Mouse (Mus musculus) forebrain, embryonic 14.5 days (tissue): ENCODE measurements around the gene Cdc25b. TPM values are rescaled to one million over a fixed set of nuclear protein-coding genes. Genes with fewer than 3 reads are reported as not detected.

Experiments
- ATAC-seq: fragments of 200-750 bp; cut with Nextera tagmentation; 2 replicates; pipeline ENCODE4 v1.8.0; 2017; ENCODE audit warnings: mild to moderate bottlenecking, moderate library complexity
- DNase-seq: peaks from one replicate; pipeline ENCODE4 v3.0.0-alpha.2; 2015; ENCODE audit warnings: low spot score
- H3K27ac ChIP-seq: fragments of 300-500 bp; sonication (generic); 2 replicates; pipeline ENCODE4 v1.5.1; 2014; ENCODE audit warnings: low read depth, mild to moderate bottlenecking, control low read depth, low read length, moderate library complexity
- H3K27me3 ChIP-seq: fragments of 300-500 bp; sonication (generic); replicated peaks from 2 replicates; pipeline ENCODE4 v1.6.1; 2014; ENCODE audit warnings: low read length, control low read depth, mixed read lengths; ENCODE audit not compliant: control insufficient read depth, insufficient read depth
- H3K36me3 ChIP-seq: fragments of 300-500 bp; sonication (generic); 2 replicates; pipeline ENCODE4 v1.6.1; 2014; ENCODE audit warnings: low read length, control low read depth; ENCODE audit not compliant: control insufficient read depth, insufficient read depth
- H3K4me1 ChIP-seq: fragments of 300-500 bp; sonication (generic); 2 replicates; pipeline ENCODE4 v1.6.1; 2014; ENCODE audit warnings: antibody characterized with exemption, low read length, control low read depth; ENCODE audit not compliant: control insufficient read depth, insufficient read depth
- H3K4me2 ChIP-seq: fragments of 300-500 bp; sonication (generic); 2 replicates; pipeline ENCODE4 v1.6.1; 2014; ENCODE audit warnings: mild to moderate bottlenecking, control low read depth, low read length
- H3K4me3 ChIP-seq: fragments of 300-500 bp; sonication (generic); 2 replicates; pipeline ENCODE4 v1.5.1; 2014; ENCODE audit warnings: low read depth, low read length, control low read depth
- H3K9ac ChIP-seq: fragments of 300-500 bp; sonication (generic); 2 replicates; pipeline ENCODE4 v1.6.1; 2014; ENCODE audit warnings: mild to moderate bottlenecking, low read length, control low read depth, moderate library complexity
- H3K9me3 ChIP-seq: fragments of 300-500 bp; sonication (generic); replicated peaks from 2 replicates; pipeline ENCODE4 v1.6.1; 2016; ENCODE audit warnings: low read length, control low read depth, mixed read lengths; ENCODE audit not compliant: control insufficient read depth
- WGBS: fragments of 180-500 bp; shearing (Covaris S2); extraction: QIAGEN DNeasy Blood & Tissue Kit; methylation state at CpG from one replicate; pipeline ENCODE4 v1.1.7; 2014; 5-methylcytosine and 5-hydroxymethylcytosine counted together
- polyA plus RNA-seq: library from polyadenylated mRNA; unstranded; fragments of >200 nt; fragmentation: Nextera tagmentation; extraction: Ambion mirVana; gene quantifications from 2 replicates; pipeline ENCODE4 v1.2.1, GENCODE M21; 2014

Cdc25b gene
- polyA plus RNA-seq, 1 experiment from 2014 or later, result 32.0 TPM

GRCm38 (mm10) chr2:131196606-131197316 lies 10.0 kb downstream of the Cdc25b start:
- no peaks in the 10 kb centered on the region for H3K4me1 ChIP-seq
- no peak overlapping the region for H3K4me3 ChIP-seq
- peaks cover 36% of the 10 kb centered on the region for H3K36me3 ChIP-seq
- H3K9ac ChIP-seq, result no peak overlapping the region
- ATAC-seq (no peak), DNase-seq (no peak)
- no peaks in the 10 kb centered on the region for H3K9me3 ChIP-seq
- H3K27ac ChIP-seq, result no peak overlapping the region
- no peak overlapping the region for H3K4me2 ChIP-seq
- 92% methylated on average over 16 of the region's 16 CpGs for WGBS
- H3K27me3 ChIP-seq, result no peaks in the 10 kb centered on the region

- ATAC-seq, result no peak
- Histone ChIP-seq H3K4me2 (no peak overlapping the region), H3K9me3 (no peaks in the 10 kb centered on the region), H3K9ac (no peak overlapping the region), H3K36me3 (0 out of 2 replicates have a peak, but pooled peaks cover 6% of the 10 kb centered on the region), H3K4me3 (no peak overlapping the region), H3K27ac (no peak overlapping the region), H3K4me1 (no peaks in the 10 kb centered on the region), H3K27me3 (no peaks in the 10 kb centered on the region)
- WGBS, result 85% methylated on average over 2 of the region's 2 CpGs
- no peak for DNase-seq
Measured at GRCm38 (mm10) chr2:131200710-131201109, 14.0 kb downstream of the Cdc25b start.

GRCm38 (mm10) chr2:131201262-131201661 lies 14.5 kb downstream of the Cdc25b start:
- H3K36me3 ChIP-seq, result 0 out of 2 replicates have a peak, but pooled peaks cover 6% of the 10 kb centered on the region
- no peaks in the 10 kb centered on the region for H3K9me3 ChIP-seq
- H3K27ac ChIP-seq, result no peak overlapping the region
- no peak overlapping the region for H3K9ac ChIP-seq
- no peak overlapping the region for H3K4me2 ChIP-seq
- H3K27me3 ChIP-seq, result no peaks in the 10 kb centered on the region
- DNase-seq, result no peak
- no peak for ATAC-seq
- no peak overlapping the region for H3K4me3 ChIP-seq
- H3K4me1 ChIP-seq, result no peaks in the 10 kb centered on the region
- 90% methylated on average over 3 of the region's 3 CpGs for WGBS

DNA sequence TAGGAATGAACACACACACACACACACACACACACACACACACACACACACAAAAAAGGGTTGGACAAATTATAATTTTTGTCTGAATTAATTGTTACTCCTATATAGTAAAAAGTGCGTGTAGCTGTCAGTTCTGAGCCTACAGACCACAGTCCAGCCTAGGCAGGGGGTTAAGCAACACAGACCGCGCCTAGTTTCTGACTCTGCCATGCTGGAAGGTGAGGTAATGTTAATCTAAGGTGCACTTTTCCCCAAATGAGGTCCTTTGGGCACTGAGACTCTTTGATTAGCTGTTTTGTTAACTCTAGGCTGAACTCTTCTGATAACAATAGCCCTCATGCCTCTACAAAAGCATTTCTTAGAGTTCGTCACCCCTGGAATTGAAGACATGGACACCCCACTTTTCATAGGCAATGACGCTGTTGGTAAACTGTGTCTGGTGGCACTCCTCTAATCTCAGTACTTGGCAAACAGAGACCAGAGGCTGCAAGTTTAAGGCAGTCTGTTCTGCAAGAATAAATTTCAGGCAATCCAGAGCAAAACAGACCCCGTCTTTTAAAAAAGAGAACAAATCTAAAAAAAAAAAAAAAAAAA lies 17.2 kb downstream of the Cdc25b start:
- no peak overlapping the region for H3K9ac ChIP-seq
- WGBS, result 84% methylated on average over 6 of the region's 6 CpGs

GRCm38 (mm10) chr2:131204410-131204981 lies 17.7 kb downstream of the Cdc25b start:
- peak; percentile 31 for DNase-seq
- WGBS, result 54% methylated on average over 7 of the region's 7 CpGs

More for the DNA sequence above, 17.2 kb downstream of the Cdc25b start:
- DNase-seq, result no peak
- Histone ChIP-seq H3K27me3 (no peaks in the 10 kb centered on the region), H3K9me3 (no peaks in the 10 kb centered on the region), H3K27ac (no peak overlapping the region), H3K4me2 (no peak overlapping the region), H3K4me1 (no peaks in the 10 kb centered on the region), H3K36me3 (no peaks in the 10 kb centered on the region), H3K4me3 (no peak overlapping the region)
- no peak for ATAC-seq

GRCm38 (mm10) chr2:131205521-131206182 lies 18.9 kb downstream of the Cdc25b start:
- no peak overlapping the region for H3K9ac ChIP-seq
- no peaks in the 10 kb centered on the region for H3K36me3 ChIP-seq
- DNase-seq (no peak), ATAC-seq (no peak)
- H3K27ac ChIP-seq, result no peak overlapping the region
- H3K4me2 ChIP-seq, result no peak overlapping the region
- H3K9me3 ChIP-seq, result no peaks in the 10 kb centered on the region
- H3K4me3 ChIP-seq, result no peak overlapping the region
- peaks cover 4% of the 10 kb centered on the region; the same call in 1 of the 2 replicates for H3K4me1 ChIP-seq
- whole genome bisulfite sequencing, result 89% methylated on average over 8 of the region's 8 CpGs
- H3K27me3 ChIP-seq, result no peaks in the 10 kb centered on the region

More at GRCm38 (mm10) chr2:131204410-131204981, 17.7 kb downstream of the Cdc25b start:
- H3K4me3 ChIP-seq, result no peak overlapping the region
- no peaks in the 10 kb centered on the region for H3K36me3 ChIP-seq
- no peak overlapping the region for H3K27ac ChIP-seq
- ATAC-seq, result no peak
- peaks cover 3% of the 10 kb centered on the region; the same call in 1 of the 2 replicates for H3K4me1 ChIP-seq
- no peak overlapping the region for H3K4me2 ChIP-seq
- H3K27me3 ChIP-seq, result no peaks in the 10 kb centered on the region
- H3K9ac ChIP-seq, result no peak overlapping the region
- H3K9me3 ChIP-seq, result no peaks in the 10 kb centered on the region

GRCm38 (mm10) chr2:131206778-131207177 lies 20.0 kb downstream of the Cdc25b start, which contains the start of gene Ap5s1:
TSS of gene Ap5s1 (plus strand) at chr2:131207078.
- no peaks in the 10 kb centered on the region for H3K9me3 ChIP-seq
- no peak within 1 kb of the TSS for H3K4me3 ChIP-seq
- no peak within 1 kb of the TSS for H3K4me2 ChIP-seq
- H3K27me3 ChIP-seq, result no peaks in the 10 kb centered on the region
- peaks cover 10% of the 10 kb centered on the region for H3K4me1 ChIP-seq
- H3K27ac ChIP-seq, result no peak within 1 kb of the TSS
- 87% methylated on average over 4 of the region's 4 CpGs for WGBS
- ATAC-seq (no peak), DNase-seq (no peak)
- no peak within 1 kb of the TSS for H3K9ac ChIP-seq
- H3K36me3 ChIP-seq, result no peaks in the 10 kb centered on the region

- H3K9ac ChIP-seq, result no peak overlapping the region
- no peak for DNase-seq
- H3K9me3 ChIP-seq, result no peaks in the 10 kb centered on the region
- no peak overlapping the region for H3K27ac ChIP-seq
- no peak overlapping the region for H3K4me2 ChIP-seq
- no peak overlapping the region for H3K4me3 ChIP-seq
- ATAC-seq, result no peak
- WGBS, result 83% methylated on average over 2 of the region's 2 CpGs
- peaks cover 7% of the 10 kb centered on the region; the same call in 1 of the 2 replicates for H3K36me3 ChIP-seq
- no peaks in the 10 kb centered on the region for H3K27me3 ChIP-seq
- peaks cover 10% of the 10 kb centered on the region for H3K4me1 ChIP-seq
Measured at GRCm38 (mm10) chr2:131208356-131208755, 21.6 kb downstream of the Cdc25b start.
